Mouse (Mus musculus) gastrocnemius, postnatal 4 days (tissue): ENCODE measurements around the gene Gm21988. TPM values are rescaled to one million over a fixed set of nuclear protein-coding genes. Genes with fewer than 3 reads are reported as not detected.

Source experiments
- DNase-seq, 2 experiments: peaks; one replicate each; pipeline ENCODE4 v3.0.0; 2021 to 2022; ENCODE audit warnings: low spot score in 2 of 2, mixed read lengths in 2 of 2
- total RNA-seq, 2 experiments: library from RNA; stranded (reverse); gene quantifications; 2 replicates each; pipeline ENCODE4 v1.2.3; 2021

The Gm21988 gene
- total RNA-seq, 2 experiments from 2014 or later: 2.5 to 4.1 TPM

DNA sequence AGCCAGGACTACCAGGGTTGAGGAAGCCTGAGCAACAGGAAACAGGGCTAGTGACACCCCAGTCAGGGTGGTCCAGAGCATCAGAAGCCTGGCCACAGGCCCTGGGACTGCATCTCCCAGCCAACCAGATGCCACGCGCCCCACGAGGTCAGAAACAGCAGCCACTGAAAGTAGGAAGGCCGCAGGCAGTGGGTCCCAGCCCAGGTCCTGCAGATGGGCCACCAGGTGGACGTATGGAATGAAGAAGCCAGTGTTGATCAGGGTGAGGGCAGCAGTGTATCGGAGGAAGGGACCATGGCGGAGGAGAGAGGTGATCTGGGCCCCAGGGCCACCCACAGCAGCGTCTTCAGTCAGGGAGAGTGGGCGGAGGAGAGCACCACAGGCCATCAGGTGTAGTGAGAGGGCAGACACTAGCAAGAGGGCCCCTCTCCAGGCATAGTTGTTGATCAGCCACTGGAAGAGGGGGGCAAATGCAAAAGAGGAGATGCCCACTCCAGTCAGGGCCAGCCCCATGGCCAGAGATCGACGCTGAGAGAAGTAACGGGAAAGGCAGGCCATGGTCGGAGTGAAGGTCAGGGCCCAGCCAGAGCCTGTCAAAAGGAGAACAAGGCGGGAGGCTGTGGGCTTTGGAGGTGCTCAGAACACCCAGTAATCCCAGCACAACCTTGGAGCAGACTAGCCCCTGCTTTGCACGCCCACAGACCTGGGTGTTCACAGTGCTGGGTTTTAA lies 20.7 kb downstream of the Gm21988 start:
- no peak for DNase-seq

DNA sequence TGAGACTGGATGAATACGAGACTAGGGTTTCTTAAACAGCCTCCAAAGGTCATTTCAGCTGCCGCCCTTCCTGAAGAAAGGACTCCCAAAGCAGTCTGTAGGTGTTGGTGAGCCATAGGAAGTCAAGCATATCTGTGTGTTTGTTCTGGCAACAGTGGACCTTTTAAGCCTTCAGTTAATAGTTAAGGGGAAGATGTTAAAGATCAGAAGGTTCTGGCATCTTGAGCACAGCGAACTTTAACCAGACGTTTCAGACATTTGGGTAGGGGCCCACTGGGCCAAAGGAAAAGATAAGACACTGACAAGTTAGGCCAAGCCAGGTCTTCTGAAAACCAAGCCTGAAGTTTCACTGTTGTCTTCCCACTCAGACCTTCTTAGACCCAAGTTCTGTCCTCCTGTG lies 21.6 kb downstream of the Gm21988 start:
- DNase-seq: no peak

DNA sequence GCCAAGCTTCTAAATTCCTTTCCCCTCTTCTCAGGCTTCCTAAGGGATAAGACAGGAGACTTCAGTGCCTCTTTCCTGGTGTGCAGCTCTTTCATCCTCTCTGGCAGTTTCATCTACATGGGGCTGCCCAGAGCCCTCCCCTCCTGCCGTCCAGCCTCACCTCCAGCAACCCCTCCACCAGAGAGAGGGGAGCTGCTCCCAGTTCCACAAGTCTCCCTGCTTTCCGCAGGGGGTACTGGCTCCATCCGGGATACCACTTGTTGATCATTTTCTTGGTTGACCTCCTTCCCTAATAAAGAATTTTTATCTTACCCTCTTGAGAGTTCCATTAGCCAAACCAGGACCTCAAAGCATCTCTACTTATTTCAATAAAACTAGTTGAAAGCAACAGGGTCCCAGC lies 23.5 kb downstream of the Gm21988 start:
- DNase-seq: no peak

DNA sequence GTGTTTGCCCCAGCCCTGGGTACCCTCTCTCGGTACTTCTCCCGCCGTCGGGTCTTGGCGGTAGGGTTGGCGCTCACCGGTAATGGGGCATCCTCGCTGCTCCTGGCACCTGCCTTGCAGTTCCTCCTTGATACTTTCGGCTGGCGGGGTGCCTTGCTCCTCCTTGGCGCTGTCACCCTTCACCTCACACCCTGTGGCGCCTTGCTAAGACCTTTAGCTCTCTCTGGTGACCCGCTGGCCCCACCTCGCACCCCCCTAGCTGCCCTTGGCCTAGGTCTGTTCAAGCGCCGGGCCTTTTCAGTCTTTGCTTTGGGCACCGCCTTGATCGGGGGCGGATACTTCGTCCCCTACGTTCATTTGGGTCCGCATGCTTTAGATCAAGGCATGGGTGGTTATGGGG lies 24.3 kb downstream of the Gm21988 start:
- DNase-seq: no peak

DNA sequence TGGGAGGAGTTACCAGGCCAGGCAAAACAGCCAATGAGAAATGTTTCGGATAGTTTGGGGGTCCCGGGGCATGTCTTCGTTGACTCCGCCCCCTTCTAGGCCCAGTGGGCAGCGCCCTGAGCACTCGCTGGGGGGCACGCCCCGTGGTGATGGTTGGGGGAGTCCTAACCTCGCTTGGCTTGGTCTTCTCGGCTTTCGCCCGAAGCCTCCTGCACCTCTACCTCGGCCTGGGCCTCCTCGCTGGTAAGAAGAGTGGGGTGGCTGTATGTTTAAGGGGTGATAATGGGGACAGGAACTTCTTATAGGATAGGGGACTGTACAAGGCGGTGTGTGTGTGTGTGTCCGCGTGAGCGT lies 24.8 kb downstream of the Gm21988 start:
- DNase-seq: no peak

DNA sequence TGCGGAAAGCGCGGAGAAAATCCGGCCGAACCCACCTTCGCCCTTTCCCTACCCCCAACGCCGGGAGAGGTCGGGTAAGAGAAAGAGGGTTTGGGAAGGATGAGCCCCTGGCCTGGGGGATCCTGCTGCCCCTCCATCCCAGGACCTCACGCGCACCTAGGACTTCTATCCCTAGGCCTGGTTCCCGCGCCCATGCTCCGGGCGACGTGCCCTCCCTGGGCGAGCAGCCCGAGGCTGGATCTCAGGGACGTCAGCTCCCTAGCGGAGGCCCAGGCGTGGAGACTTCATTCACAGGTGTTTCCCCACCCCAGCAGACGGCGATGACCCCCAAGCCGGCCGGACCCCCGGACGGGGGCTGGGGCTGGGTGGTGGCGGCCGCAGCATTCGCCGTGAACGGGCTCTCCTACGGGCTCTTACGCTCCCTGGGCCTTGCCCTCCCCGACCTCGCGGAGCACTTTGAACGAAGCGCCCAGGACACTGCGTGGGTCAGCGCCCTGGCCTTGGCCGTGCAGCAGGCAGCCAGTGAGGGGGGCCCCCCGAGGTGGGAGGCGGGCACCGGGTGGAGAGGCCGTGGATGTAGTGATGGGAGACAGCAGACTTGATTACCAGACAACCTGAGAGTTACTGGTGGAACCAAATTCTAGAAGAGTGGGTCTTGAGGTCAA lies 25.3 kb downstream of the Gm21988 start:
- DNase-seq: no peak

DNA sequence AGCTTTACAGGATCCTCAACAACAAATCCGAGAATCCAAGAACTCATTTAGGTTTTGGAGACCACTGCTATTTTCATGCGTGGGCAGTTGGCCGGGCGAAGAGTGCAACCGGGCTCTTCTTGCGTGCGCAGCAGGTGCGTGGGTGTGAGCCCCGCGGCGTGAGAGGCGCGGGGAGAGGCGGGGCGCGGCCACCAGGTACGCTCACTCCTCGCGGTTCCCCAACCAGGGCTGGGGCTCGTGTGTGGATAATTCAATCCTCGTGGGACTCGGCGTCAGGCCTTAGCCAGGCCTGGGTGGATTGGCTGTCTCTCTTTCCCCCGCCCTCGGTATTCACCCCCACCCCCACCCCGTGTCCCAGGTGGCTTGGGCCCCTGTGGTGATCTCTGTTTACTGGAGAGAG lies 25.9 kb downstream of the Gm21988 start:
- DNase-seq: no peak

DNA sequence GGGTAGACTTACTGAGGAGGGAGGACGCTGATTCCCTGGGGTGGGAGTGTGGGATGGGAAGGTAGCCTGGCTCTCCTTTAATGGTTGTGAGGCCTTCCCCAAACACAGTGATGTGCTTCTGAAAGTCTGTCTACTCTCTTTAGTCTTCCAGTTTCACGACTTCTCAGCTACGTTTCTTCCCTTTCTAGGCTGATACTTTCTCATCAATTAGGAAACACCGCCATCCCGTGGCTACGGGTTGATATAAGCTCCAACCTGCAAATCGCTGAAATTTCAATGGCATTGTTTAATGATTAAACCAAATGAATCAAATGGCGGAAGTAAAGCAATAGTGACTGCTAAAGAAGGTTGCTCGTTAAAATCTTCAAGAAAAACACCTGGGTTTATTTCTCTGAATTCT lies 26.7 kb downstream of the Gm21988 start:
- DNase-seq: peak in 1 of 2 experiments; percentile 60

DNA sequence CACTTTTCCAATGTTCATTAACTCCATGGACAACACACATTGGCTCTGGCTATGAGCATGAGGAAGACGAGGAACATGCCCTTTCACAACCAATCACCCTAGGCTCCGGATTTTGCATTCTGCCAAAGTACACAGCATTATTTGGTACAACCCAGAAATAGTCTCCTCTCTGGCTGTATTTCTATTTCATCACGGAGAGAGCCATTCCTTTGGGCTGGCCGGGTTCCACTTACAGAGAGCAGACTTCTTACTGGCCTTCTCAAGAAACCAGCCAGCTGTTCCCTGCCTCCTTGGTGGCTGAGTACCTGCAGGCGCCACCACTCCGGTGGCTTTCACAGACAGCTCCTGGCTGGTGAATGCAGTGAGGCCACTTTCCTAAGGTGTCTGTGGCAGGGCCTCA lies 27.2 kb downstream of the Gm21988 start, which contains the start of gene Slc16a11:
Gene Slc16a11 (plus strand): TSS at position 330 of the 400 bp plus-strand sequence.
- DNase-seq: no peak

DNA sequence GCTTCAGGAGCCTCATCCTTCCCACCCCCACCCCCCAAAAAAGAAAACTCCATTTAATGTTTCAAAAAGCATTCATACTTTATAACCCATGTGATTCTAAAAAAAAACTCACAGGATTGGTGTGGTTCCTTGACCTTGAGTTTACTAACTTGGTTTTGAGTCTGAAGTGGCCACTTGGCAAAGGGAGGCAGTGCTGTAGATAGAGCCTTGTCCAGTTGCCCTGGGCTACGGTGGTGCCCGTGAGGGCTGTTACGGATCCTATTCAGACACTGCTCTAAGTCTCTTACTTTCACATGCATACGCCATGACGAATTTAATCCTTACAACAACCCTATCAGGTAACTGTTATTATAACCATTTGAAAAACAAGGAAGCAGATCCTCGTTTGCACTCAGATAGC lies 27.7 kb downstream of the Gm21988 start:
- DNase-seq: no peak

DNA sequence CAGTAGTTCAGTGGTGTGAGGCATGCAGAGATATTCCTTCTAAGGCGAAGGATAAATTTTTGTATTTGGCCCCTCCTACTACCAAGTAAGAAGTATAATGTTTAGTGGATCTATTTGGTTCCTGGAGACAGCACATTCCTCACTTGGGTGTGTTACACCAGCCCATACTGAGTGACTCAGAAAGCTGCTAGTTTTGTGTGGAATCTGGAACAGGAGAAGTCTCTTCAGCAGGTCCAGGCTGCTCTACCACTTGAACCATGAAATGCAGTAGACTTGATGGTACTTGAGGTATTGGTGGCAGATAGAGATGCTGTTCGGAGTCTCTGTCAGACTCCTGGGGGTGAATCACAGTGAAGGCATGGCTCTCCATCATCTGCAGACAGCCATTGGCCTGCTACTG lies 28.9 kb downstream of the Gm21988 start:
- no peak for DNase-seq

DNA sequence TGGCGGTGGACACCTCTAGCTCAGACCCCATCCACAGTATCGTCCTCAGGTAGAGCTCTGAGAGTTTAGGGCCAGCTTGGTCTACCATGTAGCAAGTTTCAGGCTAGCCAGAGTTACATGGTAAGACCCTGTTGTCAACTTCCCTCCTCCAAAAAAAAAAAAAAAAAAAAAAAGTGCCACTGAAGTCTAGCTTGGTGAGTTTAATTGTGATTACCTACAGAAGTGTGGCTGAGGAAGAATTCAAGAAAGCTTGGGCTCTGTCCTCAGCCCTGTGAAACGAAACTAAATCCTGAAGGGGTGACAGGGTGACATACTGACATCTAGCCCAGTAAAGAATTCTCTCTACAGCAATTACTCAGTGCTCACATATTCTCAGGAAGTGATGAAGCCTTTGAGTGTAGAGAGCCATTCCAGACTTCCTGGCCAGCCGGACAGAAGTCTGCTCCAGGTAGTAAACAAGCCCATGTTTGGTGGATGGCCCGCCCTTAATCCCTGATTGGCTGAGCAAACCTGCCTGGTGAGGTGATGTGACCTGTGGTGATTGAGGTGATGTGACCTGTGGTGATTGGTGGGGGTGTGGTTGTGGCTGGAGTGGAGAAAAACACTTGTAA lies 30.7 kb downstream of the Gm21988 start:
- DNase-seq: no peak

DNA sequence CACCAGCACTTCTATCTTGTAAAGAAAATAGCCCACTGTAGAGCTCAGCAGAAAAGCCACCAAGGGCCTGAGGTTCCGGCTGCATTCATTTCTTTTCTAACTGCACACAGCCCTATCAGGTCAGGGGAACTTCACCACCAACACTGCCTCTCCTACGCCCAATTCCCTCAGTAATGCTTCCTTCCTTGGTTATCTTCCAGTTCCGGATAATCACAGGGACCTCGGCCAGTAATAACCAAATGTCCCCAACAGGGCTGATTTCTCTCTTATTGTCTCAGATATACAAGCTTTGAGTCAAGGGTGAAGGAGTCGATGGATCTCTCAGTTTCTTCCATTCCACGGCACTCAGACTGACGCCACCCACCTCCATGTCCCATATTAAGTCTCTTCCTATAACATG lies 32.3 kb downstream of the Gm21988 start:
- DNase-seq: no peak

DNA sequence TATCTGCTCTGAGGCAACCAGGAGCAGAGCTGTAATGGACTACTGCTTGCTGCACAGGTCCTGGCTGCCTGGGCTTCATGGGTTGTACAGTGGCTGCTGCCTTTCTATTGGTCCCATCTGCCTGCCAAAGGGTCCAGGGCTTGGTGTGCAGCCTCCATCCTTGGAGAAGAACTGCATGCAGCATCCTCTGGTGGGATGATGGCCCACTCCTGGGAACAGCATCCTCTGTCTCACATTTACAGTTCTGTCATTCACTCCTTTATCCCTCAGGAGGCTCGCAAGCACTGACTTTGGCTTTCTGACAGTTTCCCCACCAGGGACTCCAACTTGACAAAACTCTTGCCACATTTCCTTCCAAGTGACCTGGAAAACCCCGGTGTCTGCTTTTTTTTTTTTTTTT lies 32.8 kb downstream of the Gm21988 start:
- no peak for DNase-seq

DNA sequence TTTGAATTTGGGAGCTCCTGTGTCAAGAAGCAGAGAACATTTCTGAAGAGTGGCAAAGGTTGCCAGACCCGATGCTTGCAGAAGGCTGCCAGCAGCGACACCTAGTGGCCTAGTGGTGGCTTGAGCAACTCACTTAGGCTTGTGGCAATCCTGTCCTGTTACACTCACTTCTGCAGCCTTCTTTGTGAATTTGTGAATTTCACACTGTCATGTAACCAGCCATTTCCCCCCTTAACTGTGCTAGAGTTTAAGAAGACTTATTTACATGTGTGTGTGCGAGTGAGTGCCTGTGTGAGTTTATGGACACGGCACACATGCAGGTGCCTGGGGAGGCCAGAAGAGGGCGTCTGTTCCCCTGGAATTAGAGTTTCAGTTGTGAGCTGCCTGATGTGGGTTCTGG lies 37.9 kb downstream of the Gm21988 start:
- DNase-seq: peak; percentile 67 to 85

DNA sequence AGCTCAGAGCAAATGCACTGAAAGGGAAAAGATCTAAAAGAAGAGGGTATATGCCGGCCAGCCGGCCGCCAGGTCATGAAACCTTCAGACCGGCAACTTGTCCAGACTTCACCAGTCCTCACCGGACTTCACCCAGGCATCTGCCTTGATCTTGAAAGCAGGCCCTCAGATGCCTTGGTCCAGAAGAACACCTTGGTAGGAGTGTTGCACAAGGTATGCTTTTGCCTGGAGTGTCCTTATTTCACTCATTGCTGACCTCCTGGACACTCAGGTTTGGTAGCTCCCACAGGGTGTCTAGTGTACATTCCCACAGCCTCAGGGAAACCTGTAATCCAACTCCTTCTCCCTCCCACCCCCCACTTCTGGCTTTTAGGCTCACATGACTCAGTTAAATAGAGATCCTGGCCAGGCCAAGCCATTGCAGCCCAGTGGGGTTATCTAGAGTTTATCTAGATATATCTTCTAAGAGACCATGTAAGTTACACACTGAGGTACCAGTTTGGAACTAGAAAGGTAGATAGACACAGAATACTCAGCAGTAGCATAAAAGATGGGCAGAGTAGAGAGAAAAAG lies 39.5 kb downstream of the Gm21988 start:
- no peak for DNase-seq

DNA sequence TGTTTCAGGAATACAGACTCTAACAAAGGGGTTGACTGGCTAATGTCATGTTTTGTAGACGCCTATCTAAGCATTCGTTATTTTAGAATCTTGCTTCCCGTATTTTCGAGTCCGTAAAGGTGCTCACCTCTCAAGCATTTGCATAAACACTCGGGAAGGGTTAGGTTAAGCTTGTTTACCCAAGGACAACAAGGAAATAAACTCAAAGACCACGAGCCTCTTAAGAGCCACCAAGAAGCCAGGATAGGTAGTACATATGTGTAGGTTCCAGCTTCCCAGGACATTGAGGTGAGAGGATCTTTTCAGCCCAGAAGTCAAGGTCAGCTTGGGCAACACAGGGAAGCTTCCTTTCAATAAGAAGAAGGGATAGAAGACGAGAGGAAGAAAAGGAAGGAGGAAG lies 40.5 kb downstream of the Gm21988 start:
- DNase-seq: no peak

DNA sequence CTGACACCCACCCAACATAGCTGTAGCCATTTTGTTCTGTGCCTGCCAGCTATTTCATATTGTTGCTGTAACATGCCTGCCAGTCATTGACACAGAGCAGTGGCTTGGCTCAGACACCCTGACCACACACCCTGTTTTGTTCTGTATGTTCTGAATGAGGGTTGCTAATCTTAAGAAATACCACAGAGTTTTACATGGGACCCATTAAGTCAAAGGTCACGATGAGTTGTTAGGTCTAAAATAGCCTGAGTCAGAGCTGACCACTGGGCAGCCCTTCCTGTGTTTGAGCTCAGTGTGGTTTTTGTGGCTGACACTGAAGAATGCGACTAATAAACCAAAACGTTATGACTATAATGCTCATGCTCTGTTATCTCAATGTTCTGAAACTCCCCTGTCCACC lies 41.3 kb downstream of the Gm21988 start:
- DNase-seq: no peak

DNA sequence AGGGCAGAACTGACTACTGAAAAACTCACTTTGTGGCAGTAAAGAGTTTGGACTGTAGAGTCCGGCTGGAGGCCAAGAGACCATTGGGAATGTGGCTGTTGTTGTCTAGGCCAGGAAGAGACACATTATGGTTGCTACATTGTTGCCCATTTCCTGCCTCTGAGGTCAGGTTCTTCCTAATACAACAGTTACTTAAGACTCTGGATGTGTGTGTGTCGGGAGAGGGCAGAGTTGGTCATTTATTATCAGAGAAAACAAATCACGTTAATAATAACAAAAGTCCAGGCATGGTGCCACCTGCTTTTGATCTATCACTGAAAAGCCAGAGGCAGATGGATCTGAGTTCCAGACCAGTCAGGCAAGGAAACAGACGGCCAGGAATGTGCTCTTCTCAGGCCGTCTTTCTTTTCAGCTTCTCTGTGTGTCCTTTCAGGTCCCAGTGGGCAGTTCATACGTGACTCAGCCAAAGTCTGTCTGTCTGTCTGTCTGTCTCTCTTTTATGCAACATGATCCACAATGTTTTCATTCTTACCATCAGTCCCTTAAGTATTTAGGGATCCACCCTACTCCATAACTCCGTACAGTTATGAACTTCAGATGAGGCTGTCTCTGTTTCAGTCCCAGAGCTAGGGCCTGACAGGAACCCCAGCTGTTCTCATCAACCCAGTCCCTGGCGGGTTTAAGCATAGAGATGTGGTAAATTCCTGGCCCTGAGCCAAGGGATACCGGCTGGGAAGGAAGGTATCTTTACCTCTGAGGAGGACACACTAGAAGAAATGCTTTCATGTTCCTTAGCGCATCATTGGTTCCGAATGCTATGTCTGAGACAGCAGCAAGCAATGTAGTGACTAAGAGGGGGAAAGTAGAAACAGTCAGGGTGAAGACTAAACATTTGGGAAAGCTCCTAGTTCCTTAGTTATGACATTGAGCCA lies 46.0 kb downstream of the Gm21988 start:
- no peak for DNase-seq

DNA sequence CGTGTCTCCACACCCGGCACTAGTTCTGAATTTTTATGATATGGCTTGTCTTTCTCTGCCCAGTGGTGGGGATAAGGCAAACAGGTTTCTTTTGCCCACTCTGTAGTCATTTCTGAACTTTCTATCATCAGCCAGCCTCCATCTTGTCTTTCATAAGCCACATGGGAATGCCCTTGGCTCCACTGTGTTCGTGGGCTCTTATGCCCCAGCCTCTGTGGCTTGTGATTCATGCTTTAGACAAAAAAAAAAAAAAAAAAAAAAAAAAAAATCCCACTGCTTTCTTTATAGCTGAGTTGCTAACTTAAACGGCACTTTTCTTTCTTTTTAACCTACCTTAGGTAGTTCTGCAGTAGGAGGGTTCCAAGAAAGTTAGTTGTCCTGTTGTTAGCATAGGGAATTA lies 47.5 kb downstream of the Gm21988 start:
- no peak for DNase-seq

DNA sequence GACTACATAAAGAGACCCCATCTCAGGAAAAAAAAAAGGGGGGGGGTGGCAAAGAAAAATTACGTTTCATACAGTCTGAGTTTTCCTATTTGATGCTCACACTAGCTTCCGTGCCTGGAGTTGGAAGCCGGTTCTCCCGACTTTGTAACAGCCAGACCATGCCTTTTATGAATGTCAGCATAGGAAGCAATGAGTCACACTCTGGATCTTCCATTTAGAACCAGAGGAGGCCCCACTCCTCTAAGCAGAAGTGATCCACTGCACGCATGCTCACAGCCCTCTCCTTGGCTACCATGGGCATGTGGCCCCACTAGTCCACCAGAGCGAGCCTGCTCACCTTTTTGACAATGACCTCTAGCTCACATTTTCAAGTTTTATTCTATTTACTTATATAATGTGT lies 48.4 kb downstream of the Gm21988 start:
- no peak for DNase-seq
